Mouse (Mus musculus) heart, postnatal 0 days (tissue): ENCODE measurements around the gene Zfand2b.

Experiments used
- CTCF ChIP-seq: IDR thresholded peaks from 2 replicates; pipeline ENCODE4 v1.5.1; 2016; ENCODE audit warnings: antibody characterized with exemption, control low read depth, low read depth
- EP300 ChIP-seq: IDR thresholded peaks from 2 replicates; pipeline ENCODE4 v1.6.1; 2016; ENCODE audit warnings: antibody characterized with exemption, low read depth

GRCm38 (mm10) chr1:75140601-75141190, 27.8 kb upstream of the Zfand2b start:
- no peak for TF ChIP-seq CTCF
- TF ChIP-seq EP300, result no peak
